Comparison of ENCODE assay signal across 15 mouse cellular contexts in genomic region chr1:167339177-167339781, GRCm38 (mm10). TPM values are rescaled to one million over a fixed set of nuclear protein-coding genes. Genes with fewer than 3 reads are reported as not detected.
DNase-seq lines count a peak whose midpoint lies in the region; ATAC-seq lines count a peak whose summit lies in the region.
"Had no signal": no experiment of that assay in that cellular context is flagged by ENCODE, and none has a peak within 500 bp of the region (broad histone marks: within the 10 kb centered on the region; RNA-seq: fewer than 3 reads in every experiment).

No protein-coding gene starts in this region.

- peaks cover 4% of the 10 kb centered on the region for H3K27me3 ChIP-seq in hindbrain, embryonic 14.5 days (ENCODE audit: control insufficient read depth, insufficient read depth, low read length)
- H3K27me3 ChIP-seq in hindbrain, embryonic 10.5 days (ENCODE audit: insufficient read depth, poor library complexity, severe bottlenecking): peaks cover 21% of the 10 kb centered on the region
- H3K27me3 ChIP-seq in intestine, embryonic 15.5 days (replicated peaks): no peaks in the 10 kb centered on the region

- ATAC-seq in hindbrain, embryonic 14.5 days (ENCODE audit: low FRiP score): peak; percentile 32; the same call in 1 of the 2 replicates
- peak; percentile 44 for ATAC-seq in granulocyte monocyte progenitor cell, adult 5-6 weeks (replicated peaks; ENCODE audit: poor library complexity, severe bottlenecking)
- ATAC-seq in intestine, embryonic 15.5 days: no peak

- no peak overlapping the region for H3K9ac ChIP-seq in hindbrain, embryonic 14.5 days
- no peak overlapping the region for H3K9ac ChIP-seq in intestine, embryonic 15.5 days

- 75% methylated on average over 7 of the region's 9 CpGs for WGBS in hindbrain, embryonic 14.5 days
- WGBS in hindbrain, embryonic 10.5 days: 77% methylated on average over 8 of the region's 9 CpGs
- 78% methylated on average over 8 of the region's 9 CpGs for WGBS in intestine, embryonic 15.5 days

- DNase-seq in hindbrain, embryonic 14.5 days (ENCODE audit: low spot score): peak; percentile 30
- no peak for DNase-seq in hindbrain, embryonic 10.5 days (ENCODE audit: low spot score)
- peak; percentile 11 for DNase-seq in thymus, postnatal 25 days
- no peak for DNase-seq in thymus, postnatal 10 days (ENCODE audit: low spot score in 2 of 2)
- DNase-seq in spleen, adult 12 weeks (ENCODE audit: low spot score): no peak
- no peak for DNase-seq in gastrocnemius, postnatal 4 days (ENCODE audit: low spot score in 2 of 2)
- DNase-seq: adrenal gland, postnatal 25 days; gastrocnemius, postnatal 10 days; heart, postnatal 36 days; lung, adult 18-20 months; right cerebral cortex, postnatal 14 days had no signal

- H3K36me3 ChIP-seq in hindbrain, embryonic 14.5 days (replicated peaks; ENCODE audit: control insufficient read depth, insufficient read depth): no peaks in the 10 kb centered on the region
- no peaks in the 10 kb centered on the region for H3K36me3 ChIP-seq in hindbrain, embryonic 10.5 days
- H3K36me3 ChIP-seq in intestine, embryonic 15.5 days: no peaks in the 10 kb centered on the region
- H3K36me3 ChIP-seq: embryonic facial prominence, embryonic 12.5 days had no signal

- H3K4me2 ChIP-seq in hindbrain, embryonic 14.5 days (replicated peaks): no peak overlapping the region
- H3K4me2 ChIP-seq in intestine, embryonic 15.5 days (replicated peaks): no peak overlapping the region

- 0 out of 2 replicates have a peak, but pooled peaks cover 4% of the 10 kb centered on the region for H3K4me1 ChIP-seq in hindbrain, embryonic 14.5 days (replicated peaks; ENCODE audit: control insufficient read depth, insufficient read depth, low read length)
- peaks cover 9% of the 10 kb centered on the region for H3K4me1 ChIP-seq in hindbrain, embryonic 10.5 days (replicated peaks)
- H3K4me1 ChIP-seq in intestine, embryonic 15.5 days (replicated peaks): no peaks in the 10 kb centered on the region
- H3K4me1 ChIP-seq: embryonic facial prominence, embryonic 12.5 days had no signal

- H3K27ac ChIP-seq in hindbrain, embryonic 14.5 days: no peak overlapping the region
- H3K27ac ChIP-seq in hindbrain, embryonic 10.5 days: no peak overlapping the region
- H3K27ac ChIP-seq in intestine, embryonic 15.5 days: no peak overlapping the region
- H3K27ac ChIP-seq: embryonic facial prominence, embryonic 12.5 days had no signal

- no peak overlapping the region for H3K4me3 ChIP-seq in hindbrain, embryonic 14.5 days (replicated peaks; ENCODE audit: low read length)
- no peak overlapping the region for H3K4me3 ChIP-seq in hindbrain, embryonic 10.5 days
- H3K4me3 ChIP-seq in intestine, embryonic 15.5 days (replicated peaks): no peak overlapping the region

- H3K9me3 ChIP-seq in hindbrain, embryonic 14.5 days (ENCODE audit: control insufficient read depth, low read length): no peaks in the 10 kb centered on the region
- H3K9me3 ChIP-seq in hindbrain, embryonic 10.5 days: no peaks in the 10 kb centered on the region
- H3K9me3 ChIP-seq in intestine, embryonic 15.5 days: no peaks in the 10 kb centered on the region
- H3K9me3 ChIP-seq: embryonic facial prominence, embryonic 12.5 days; G1E had no signal

RNA-seq across cellular contexts. Expression of gene Aldh9a1, which starts 10.5 kb away (rescaled TPM):
- polyA plus RNA-seq in hindbrain, embryonic 14.5 days (2014; fragmentation: Nextera tagmentation; extraction: Ambion mirVana): 32.3 and 36.4 TPM in 2 replicates
- 39.5 and 48.8 TPM in 2 replicates for polyA plus RNA-seq in hindbrain, embryonic 10.5 days (2016; fragmentation: Nextera tagmentation; extraction: Ambion mirVana)
- 67.6 and 85.8 TPM in 2 replicates for total RNA-seq in granulocyte monocyte progenitor cell, adult 5-6 weeks (2014; fragmentation: Nextera tagmentation)
- 49.5 and 56.7 TPM in 2 replicates for total RNA-seq in granulocyte monocyte progenitor cell, adult 5-6 weeks (2017)
- polyA plus RNA-seq in intestine, embryonic 15.5 days (2015; fragmentation: Nextera tagmentation; extraction: Ambion mirVana): 133 and 156 TPM in 2 replicates
- 10 to 100 TPM; 11.0 to 16.8 TPM for total RNA-seq in gastrocnemius, postnatal 4 days (2021)

RNA-seq across cellular contexts. Expression of gene Tmco1, which starts 31.1 kb away (rescaled TPM):
- 67.8 and 72.0 TPM in 2 replicates for polyA plus RNA-seq in hindbrain, embryonic 14.5 days (2014; fragmentation: Nextera tagmentation; extraction: Ambion mirVana)
- 76.3 and 78.3 TPM in 2 replicates for polyA plus RNA-seq in hindbrain, embryonic 10.5 days (2016; fragmentation: Nextera tagmentation; extraction: Ambion mirVana)
- 97.6 and 127 TPM in 2 replicates for total RNA-seq in granulocyte monocyte progenitor cell, adult 5-6 weeks (2014; fragmentation: Nextera tagmentation)
- 170 and 172 TPM in 2 replicates for total RNA-seq in granulocyte monocyte progenitor cell, adult 5-6 weeks (2017)
- polyA plus RNA-seq in intestine, embryonic 15.5 days (2015; fragmentation: Nextera tagmentation; extraction: Ambion mirVana): 101 and 109 TPM in 2 replicates
- total RNA-seq in gastrocnemius, postnatal 4 days (2021): 10 to 100 TPM; 45.2 to 50.6 TPM

RNA-seq across cellular contexts. Expression of gene Uck2, which starts 54.2 kb away (rescaled TPM):
- 48.8 and 49.6 TPM in 2 replicates for polyA plus RNA-seq in hindbrain, embryonic 14.5 days (2014; fragmentation: Nextera tagmentation; extraction: Ambion mirVana)
- polyA plus RNA-seq in hindbrain, embryonic 10.5 days (2016; fragmentation: Nextera tagmentation; extraction: Ambion mirVana): 113 and 125 TPM in 2 replicates
- total RNA-seq in granulocyte monocyte progenitor cell, adult 5-6 weeks (2014; fragmentation: Nextera tagmentation): 181 and 224 TPM in 2 replicates
- total RNA-seq in granulocyte monocyte progenitor cell, adult 5-6 weeks (2017): 223 and 286 TPM in 2 replicates
- 49.5 and 52.3 TPM in 2 replicates for polyA plus RNA-seq in intestine, embryonic 15.5 days (2015; fragmentation: Nextera tagmentation; extraction: Ambion mirVana)
- total RNA-seq in gastrocnemius, postnatal 4 days (2021): 10 to 100 TPM; 26.9 to 29.9 TPM

RNA-seq across cellular contexts. Expression of gene Mgst3, which starts 54.4 kb away (rescaled TPM):
- polyA plus RNA-seq in hindbrain, embryonic 14.5 days (2014; fragmentation: Nextera tagmentation; extraction: Ambion mirVana): 189 and 205 TPM in 2 replicates
- 74.5 and 83.9 TPM in 2 replicates for polyA plus RNA-seq in hindbrain, embryonic 10.5 days (2016; fragmentation: Nextera tagmentation; extraction: Ambion mirVana)
- 11.8 and 15.4 TPM in 2 replicates for total RNA-seq in granulocyte monocyte progenitor cell, adult 5-6 weeks (2014; fragmentation: Nextera tagmentation)
- total RNA-seq in granulocyte monocyte progenitor cell, adult 5-6 weeks (2017): 7.6 and 9.1 TPM in 2 replicates
- 247 and 298 TPM in 2 replicates for polyA plus RNA-seq in intestine, embryonic 15.5 days (2015; fragmentation: Nextera tagmentation; extraction: Ambion mirVana)
- 10 to 100 TPM; 29.3 to 31.7 TPM for total RNA-seq in gastrocnemius, postnatal 4 days (2021)

Comparison
In these comparisons a context has a peak if more than half of its experiments do, and no peak if none do; other contexts are left out.
1. DNase-seq: peak in hindbrain, embryonic 14.5 days (single experiment) and thymus, postnatal 25 days (single experiment); none in hindbrain, embryonic 10.5 days (single experiment), thymus, postnatal 10 days (0 of 2), spleen, adult 12 weeks (single experiment) and gastrocnemius, postnatal 4 days (0 of 2).